Mouse (Mus musculus): ENCODE measurements around the gene Orai2. TPM values are rescaled to one million over a fixed set of nuclear protein-coding genes. Genes with fewer than 3 reads are reported as not detected.
"Not testable (repeated sequence)": the region's sequence is repeated elsewhere in the genome, so short reads cannot be mapped to it uniquely, and the experiment has no call there.

Orai2 gene
- total and polyA plus RNA-seq, 3 experiments = 43.4 to 53.1 (median 50.2) TPM

DNA sequence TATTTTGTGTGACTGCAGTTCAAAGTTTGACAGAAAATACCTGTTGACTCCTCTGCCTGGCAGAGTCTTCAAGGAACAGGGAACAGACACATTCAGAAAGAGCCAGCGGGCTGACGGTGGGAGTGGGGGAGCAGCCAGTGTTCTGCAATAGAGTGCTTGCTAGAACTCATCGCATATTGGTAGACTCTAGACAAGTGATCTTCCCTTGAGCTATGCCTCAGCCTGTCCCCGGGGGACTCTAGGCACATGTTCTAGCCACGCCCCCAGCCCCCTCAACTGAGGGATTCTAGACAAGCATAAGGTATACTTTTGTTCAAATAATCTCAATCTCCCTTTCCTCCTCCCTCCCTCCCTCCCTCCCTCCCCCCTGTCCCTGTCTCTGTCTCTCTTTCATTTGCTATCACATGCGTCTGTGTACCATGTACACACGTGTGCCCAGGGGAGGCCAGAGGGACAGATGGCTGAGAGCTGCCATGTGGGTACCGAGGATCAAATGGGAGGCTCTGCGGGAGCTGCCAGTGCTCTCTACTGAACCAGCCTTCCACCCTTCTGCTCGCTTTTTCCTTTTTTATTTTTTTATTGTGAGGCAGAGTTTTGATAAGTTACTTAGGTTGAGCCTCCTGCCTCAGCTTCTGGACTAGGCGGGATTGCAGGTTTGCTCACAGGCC lies 6.6 kb downstream of the Orai2 start:
- H3K9me3 ChIP-seq (replicated peaks) = peaks cover 7% of the 10 kb centered on the region

DNA sequence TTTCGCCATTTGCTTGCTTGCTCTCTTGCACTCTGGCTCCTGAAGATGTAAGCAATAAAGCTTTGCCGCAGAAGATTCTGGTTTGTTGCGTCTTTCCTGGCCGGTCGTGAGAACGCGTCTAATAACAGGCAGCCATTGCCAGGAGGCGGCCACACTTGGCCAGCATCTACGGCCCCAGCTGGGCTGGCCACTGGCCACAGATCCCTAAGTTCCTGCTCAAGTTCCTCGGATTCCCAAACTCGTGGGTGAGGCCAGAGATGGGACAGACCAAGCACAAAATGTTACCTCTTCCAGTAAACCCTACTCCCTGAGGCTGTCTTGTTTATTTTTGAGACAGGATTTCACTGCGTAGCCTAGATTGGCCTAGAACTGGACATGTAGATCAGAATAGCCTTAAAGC lies 10.4 kb downstream of the Orai2 start:
- not testable (repeated sequence) for H3K9me3 ChIP-seq (replicated peaks); H3K27me3 ChIP-seq (ENCODE audit: insufficient read depth, low read length); H3K4me1 ChIP-seq (ENCODE audit: insufficient read depth, low read depth, low read length); H3K4me3 ChIP-seq (ENCODE audit: low read depth, low read length); DNase-seq (ENCODE audit: low spot score); ATAC-seq (ENCODE audit: extremely low read depth, insufficient number of reproducible peaks, low FRiP score, poor library complexity, severe bottlenecking)
- peaks cover 56% of the 10 kb centered on the region for H3K36me3 ChIP-seq (replicated peaks)

More for the DNA sequence above, 6.6 kb downstream of the Orai2 start:
- Histone ChIP-seq H3K4me1 (ENCODE audit: insufficient read depth, low read depth, low read length) (peaks cover 34% of the 10 kb centered on the region), H3K4me3 (ENCODE audit: low read depth, low read length) (no peak overlapping the region), H3K27me3 (ENCODE audit: insufficient read depth, low read length) (no peaks in the 10 kb centered on the region), H3K36me3 (replicated peaks) (peaks cover 89% of the 10 kb centered on the region)
- TF ChIP-seq GATA2 (IDR thresholded peaks at IDR 0.05; ENCODE audit: borderline replicate concordance, low read depth, low read length) (no peak), POLR2AphosphoS5 (IDR thresholded peaks at IDR 0.05; ENCODE audit: insufficient replicate concordance, low read depth, low read length) (no peak), CTCF (IDR thresholded peaks at IDR 0.05; ENCODE audit: low read depth, low read length) (no peak), GATA1 (IDR thresholded peaks at IDR 0.05; ENCODE audit: borderline replicate concordance, low read length) (no peak), TAL1 (conservative IDR thresholded peaks at IDR 0.05; ENCODE audit: low read depth, low read length) (no peak)
- ATAC-seq (ENCODE audit: extremely low read depth, insufficient number of reproducible peaks, low FRiP score, poor library complexity, severe bottlenecking) (no peak), DNase-seq (ENCODE audit: low spot score) (no peak)

DNA sequence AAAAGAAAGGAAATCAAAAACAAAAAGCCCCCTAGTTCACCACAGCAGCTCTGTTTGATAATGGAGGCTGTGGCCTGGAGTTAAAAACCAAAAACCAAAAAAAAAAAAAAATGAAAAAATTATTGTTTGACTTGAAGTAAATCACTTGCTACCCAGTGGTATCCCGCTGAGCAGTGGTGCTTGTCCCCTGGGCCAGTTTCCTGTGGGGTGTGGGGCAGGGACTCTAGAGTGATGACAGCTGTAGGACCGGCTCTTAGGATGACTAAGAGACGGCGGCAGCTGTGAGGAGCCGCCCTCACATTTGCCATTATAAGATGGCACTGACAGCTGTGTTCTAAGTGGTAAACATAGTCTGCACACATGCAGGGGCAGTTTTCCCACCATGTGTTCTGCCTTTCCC lies 15.1 kb downstream of the Orai2 start:
- Histone ChIP-seq H3K4me1 (ENCODE audit: insufficient read depth, low read depth, low read length) (peaks cover 29% of the 10 kb centered on the region), H3K36me3 (replicated peaks) (peaks cover 49% of the 10 kb centered on the region), H3K4me3 (ENCODE audit: low read depth, low read length) (no peak overlapping the region), H3K9me3 (replicated peaks) (0 out of 2 replicates have a peak, but pooled peaks cover 8% of the 10 kb centered on the region), H3K27me3 (ENCODE audit: insufficient read depth, low read length) (no peaks in the 10 kb centered on the region)
- no peak for TF ChIP-seq GATA2 (IDR thresholded peaks at IDR 0.05; ENCODE audit: borderline replicate concordance, low read depth, low read length)
- no peak for TF ChIP-seq POLR2AphosphoS5 (IDR thresholded peaks at IDR 0.05; ENCODE audit: insufficient replicate concordance, low read depth, low read length)
- no peak for TF ChIP-seq TAL1 (conservative IDR thresholded peaks at IDR 0.05; ENCODE audit: low read depth, low read length)
- no peak for TF ChIP-seq GATA1 (IDR thresholded peaks at IDR 0.05; ENCODE audit: borderline replicate concordance, low read length)
- TF ChIP-seq CTCF (IDR thresholded peaks at IDR 0.05; ENCODE audit: low read depth, low read length) = no peak
- ATAC-seq (ENCODE audit: extremely low read depth, insufficient number of reproducible peaks, low FRiP score, poor library complexity, severe bottlenecking) (no peak), DNase-seq (ENCODE audit: low spot score) (no peak)

DNA sequence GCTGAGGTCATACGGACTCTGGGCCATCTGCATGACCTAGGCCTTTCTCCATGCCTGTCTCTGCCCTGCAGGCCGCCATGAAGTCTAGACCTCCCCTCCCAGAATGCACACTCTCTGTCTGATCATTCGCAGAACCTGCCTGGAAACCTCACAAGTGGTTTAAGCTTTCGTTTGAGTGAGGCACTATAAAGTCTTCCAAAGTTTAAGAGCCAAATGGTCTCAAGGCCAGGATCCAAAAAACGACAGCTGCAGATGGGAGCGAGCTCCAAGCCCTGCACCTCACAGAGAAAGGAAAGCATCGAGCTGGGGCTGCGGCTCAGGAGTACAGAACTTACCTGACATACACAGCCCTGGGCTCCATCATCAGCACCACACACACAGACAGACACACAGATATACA lies 18.1 kb downstream of the Orai2 start:
- TF ChIP-seq POLR2AphosphoS5 (IDR thresholded peaks at IDR 0.05; ENCODE audit: insufficient replicate concordance, low read depth, low read length) (no peak), GATA1 (IDR thresholded peaks at IDR 0.05; ENCODE audit: borderline replicate concordance, low read length) (no peak), CTCF (IDR thresholded peaks at IDR 0.05; ENCODE audit: low read depth, low read length) (no peak), TAL1 (conservative IDR thresholded peaks at IDR 0.05; ENCODE audit: low read depth, low read length) (no peak), GATA2 (IDR thresholded peaks at IDR 0.05; ENCODE audit: borderline replicate concordance, low read depth, low read length) (no peak)
- no peaks in the 10 kb centered on the region for H3K27me3 ChIP-seq (ENCODE audit: insufficient read depth, low read length)
- peaks cover 49% of the 10 kb centered on the region for H3K36me3 ChIP-seq (replicated peaks)
- no peak overlapping the region for H3K4me3 ChIP-seq (ENCODE audit: low read depth, low read length)
- ATAC-seq (ENCODE audit: extremely low read depth, insufficient number of reproducible peaks, low FRiP score, poor library complexity, severe bottlenecking) = no peak
- peaks cover 53% of the 10 kb centered on the region for H3K4me1 ChIP-seq (ENCODE audit: insufficient read depth, low read depth, low read length)
- DNase-seq (ENCODE audit: low spot score) = no peak
- 0 out of 2 replicates have a peak, but pooled peaks cover 8% of the 10 kb centered on the region for H3K9me3 ChIP-seq (replicated peaks)

DNA sequence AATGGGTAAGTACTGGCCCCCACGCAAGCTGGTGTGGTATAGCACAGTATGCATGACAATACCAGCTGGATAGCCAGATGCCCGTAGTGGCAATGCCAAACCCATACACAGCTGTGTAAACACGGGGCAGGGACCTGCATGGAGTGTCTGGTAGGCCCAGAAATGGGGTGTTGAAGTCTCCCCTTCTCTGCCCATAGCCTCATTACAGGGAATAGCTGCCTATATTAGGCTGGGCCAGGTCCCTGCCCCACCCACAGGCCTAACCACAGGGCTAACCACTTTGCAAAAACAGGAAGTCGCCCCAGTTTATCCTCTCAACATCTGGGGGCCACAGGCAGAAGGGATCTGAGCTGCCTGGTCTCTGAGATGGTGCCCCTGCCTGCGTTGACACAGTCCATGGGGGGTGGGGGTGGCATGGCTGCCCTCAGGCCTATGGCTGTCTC lies 21.4 kb downstream of the Orai2 start:
- ATAC-seq (ENCODE audit: extremely low read depth, insufficient number of reproducible peaks, low FRiP score, poor library complexity, severe bottlenecking) = peak; percentile 97
- Histone ChIP-seq H3K4me1 (ENCODE audit: insufficient read depth, low read depth, low read length) (peaks cover 81% of the 10 kb centered on the region), H3K36me3 (replicated peaks) (peaks cover 38% of the 10 kb centered on the region)
- TF ChIP-seq TAL1 (conservative IDR thresholded peaks at IDR 0.05; ENCODE audit: low read depth, low read length) = peak; percentile 65; the same call in 1 of the 2 replicates
- not testable (repeated sequence) for H3K4me3 ChIP-seq (ENCODE audit: low read depth, low read length); H3K9me3 ChIP-seq (replicated peaks); H3K27me3 ChIP-seq (ENCODE audit: insufficient read depth, low read length); DNase-seq (ENCODE audit: low spot score)

DNA sequence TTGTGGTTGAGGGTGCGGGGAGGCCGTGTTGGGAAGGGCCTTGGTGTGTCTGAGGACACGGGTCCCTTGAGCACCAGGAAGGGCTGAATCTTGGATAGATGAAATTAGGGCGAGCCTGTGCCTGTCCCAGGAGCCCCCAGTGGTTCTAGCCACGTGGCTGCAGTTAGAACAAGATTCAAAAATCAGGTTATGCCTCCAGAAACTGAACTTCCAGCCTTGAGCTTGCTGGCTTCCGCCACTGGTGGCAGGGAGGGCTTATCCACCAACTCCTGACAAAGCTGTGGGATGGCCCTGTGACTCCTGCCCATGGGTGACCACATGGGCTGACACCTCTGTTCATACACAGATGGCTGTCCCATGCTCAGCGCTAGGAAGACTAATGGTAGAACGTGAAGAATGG lies 22.8 kb downstream of the Orai2 start:
- peak overlapping the region; percentile 27; the same call in 1 of the 2 replicates for H3K4me3 ChIP-seq (ENCODE audit: low read depth, low read length)
- TF ChIP-seq GATA2 (IDR thresholded peaks at IDR 0.05; ENCODE audit: borderline replicate concordance, low read depth, low read length) (no peak), GATA1 (IDR thresholded peaks at IDR 0.05; ENCODE audit: borderline replicate concordance, low read length) (no peak)
- 0 out of 2 replicates have a peak, but pooled peaks cover 7% of the 10 kb centered on the region for H3K9me3 ChIP-seq (replicated peaks)
- no peaks in the 10 kb centered on the region for H3K27me3 ChIP-seq (ENCODE audit: insufficient read depth, low read length)
- peaks cover 76% of the 10 kb centered on the region for H3K4me1 ChIP-seq (ENCODE audit: insufficient read depth, low read depth, low read length)
- ATAC-seq (ENCODE audit: extremely low read depth, insufficient number of reproducible peaks, low FRiP score, poor library complexity, severe bottlenecking) (no peak), DNase-seq (ENCODE audit: low spot score) (no peak)
- peaks cover 27% of the 10 kb centered on the region for H3K36me3 ChIP-seq (replicated peaks)

DNA sequence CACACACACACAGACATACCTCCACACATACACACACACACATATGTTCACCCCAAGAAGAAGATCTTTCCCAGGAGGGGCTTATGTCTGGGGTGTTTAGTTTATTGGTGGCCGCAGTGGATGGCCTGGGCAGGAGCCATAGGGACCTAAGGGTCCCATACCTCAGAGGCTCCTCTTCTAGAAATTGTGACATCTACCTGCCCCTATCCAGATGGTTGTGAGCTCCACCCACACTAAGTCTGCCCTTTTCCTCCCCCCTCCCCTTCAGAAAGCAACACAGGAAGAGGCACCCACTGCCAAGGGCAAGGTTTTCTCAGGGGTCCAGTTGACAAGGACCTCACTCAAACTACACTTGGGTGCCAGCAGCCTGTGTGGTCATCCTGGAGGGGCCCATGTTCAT lies 23.6 kb downstream of the Orai2 start:
- 0 out of 2 replicates have a peak, but pooled peaks cover 7% of the 10 kb centered on the region for H3K9me3 ChIP-seq (replicated peaks)
- DNase-seq (ENCODE audit: low spot score) (peak; percentile 18), ATAC-seq (ENCODE audit: extremely low read depth, insufficient number of reproducible peaks, low FRiP score, poor library complexity, severe bottlenecking) (no peak)
- TF ChIP-seq GATA1 (IDR thresholded peaks at IDR 0.05; ENCODE audit: borderline replicate concordance, low read length) (no peak), TAL1 (conservative IDR thresholded peaks at IDR 0.05; ENCODE audit: low read depth, low read length) (no peak), POLR2AphosphoS5 (IDR thresholded peaks at IDR 0.05; ENCODE audit: insufficient replicate concordance, low read depth, low read length) (no peak), CTCF (IDR thresholded peaks at IDR 0.05; ENCODE audit: low read depth, low read length) (no peak), GATA2 (IDR thresholded peaks at IDR 0.05; ENCODE audit: borderline replicate concordance, low read depth, low read length) (no peak)
- H3K4me3 ChIP-seq (ENCODE audit: low read depth, low read length) = no peak overlapping the region; the same call in 1 of the 2 replicates
- H3K36me3 ChIP-seq (replicated peaks) = peaks cover 27% of the 10 kb centered on the region
- H3K4me1 ChIP-seq (ENCODE audit: insufficient read depth, low read depth, low read length) = peaks cover 72% of the 10 kb centered on the region
- H3K27me3 ChIP-seq (ENCODE audit: insufficient read depth, low read length) = no peaks in the 10 kb centered on the region

Data from G1E (cell line).